Mouse (Mus musculus): ENCODE data around the gene Smim6. TPM values are rescaled to one million over a fixed set of nuclear protein-coding genes. Genes with fewer than 3 reads are reported as not detected.

Gene Smim6
- total and polyA plus RNA-seq, 3 experiments, result 1.2 to 3.8 TPM; not detected in 1

DNA sequence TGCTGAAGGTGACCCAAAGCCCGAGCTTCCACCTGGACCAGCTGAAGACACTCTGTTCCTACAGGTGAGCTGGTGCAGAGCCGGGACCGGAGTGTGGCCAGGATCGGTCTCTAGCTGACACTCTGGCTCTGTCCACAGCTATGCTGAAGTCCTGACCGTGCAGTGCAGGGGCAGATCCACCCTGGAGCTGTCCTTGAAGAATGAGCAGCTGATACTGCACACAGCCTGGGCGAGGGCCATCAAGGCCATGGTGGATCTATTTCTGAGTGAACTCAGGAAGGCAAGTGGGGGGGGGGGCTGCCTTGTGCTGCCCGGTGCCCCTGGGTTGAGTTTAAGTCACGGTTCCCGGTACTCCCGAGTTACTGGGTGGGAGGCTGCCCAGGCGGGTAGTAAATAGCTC is 25.4 kb upstream of the Smim6 start:
- DNase-seq (ENCODE audit: low read depth, low spot score), result no peak
- H3K27me3 ChIP-seq (ENCODE audit: control insufficient read depth in 1 of 2, insufficient read depth in 2 of 2, low read length in 2 of 2), result no peaks in the 10 kb centered on the region
- H3K9ac ChIP-seq (ENCODE audit: control insufficient read depth, low read depth, low read length, poor library complexity, severe bottlenecking), result no peak overlapping the region
- no peaks in the 10 kb centered on the region for H3K9me3 ChIP-seq (replicated peaks; ENCODE audit: insufficient read depth, low read length)
- no peaks in the 10 kb centered on the region for H3K36me3 ChIP-seq (ENCODE audit: control insufficient read depth in 1 of 2, insufficient read depth in 2 of 2, low read length in 2 of 2)
- H3K27ac ChIP-seq (ENCODE audit: control insufficient read depth, low read depth, low read length), result no peak overlapping the region
- no peaks in the 10 kb centered on the region for H3K79me2 ChIP-seq (ENCODE audit: control insufficient read depth, insufficient read depth, low read length, poor library complexity)
- no peak overlapping the region for H3K4me3 ChIP-seq (ENCODE audit: control insufficient read depth in 1 of 2, insufficient read depth in 1 of 2, low read depth in 2 of 2, low read length in 2 of 2)
- H3K4me1 ChIP-seq (ENCODE audit: control insufficient read depth in 1 of 2, insufficient read depth in 2 of 2, low read length in 2 of 2), result no peaks in the 10 kb centered on the region
- TF ChIP-seq ZKSCAN1 (IDR thresholded peaks at IDR 0.05; ENCODE audit: low read depth, low read length), result no peak

DNA sequence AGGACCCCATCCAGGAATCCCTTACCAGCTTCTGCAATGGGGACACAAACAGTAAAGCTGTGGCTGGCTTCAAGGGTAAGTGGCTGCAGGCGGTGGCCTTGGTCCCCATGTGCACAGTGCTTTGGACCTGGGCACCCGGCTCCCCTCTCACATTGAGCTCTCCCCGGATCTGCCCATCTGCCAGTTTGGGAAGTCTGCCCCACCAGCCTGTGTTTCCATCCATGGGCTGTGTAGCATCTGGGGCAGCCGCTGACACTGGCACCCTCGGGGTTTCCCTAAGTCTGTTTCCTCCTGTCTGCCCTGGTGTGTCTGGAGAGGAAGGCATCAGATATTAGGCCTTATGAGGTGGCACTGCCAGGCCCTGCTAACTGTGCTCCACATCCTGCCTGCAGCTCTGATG is 23.8 kb upstream of the Smim6 start:
- TF ChIP-seq MAFK (IDR thresholded peaks at IDR 0.05; ENCODE audit: borderline replicate concordance, low read depth, low read length), result no peak
- no peak for TF ChIP-seq KAT2A (conservative IDR thresholded peaks at IDR 0.05; ENCODE audit: low read depth, low read length)
- TF ChIP-seq ELF1 (IDR thresholded peaks at IDR 0.05; ENCODE audit: low read depth, low read length), result no peak
- no peak for TF ChIP-seq USF1 (IDR thresholded peaks at IDR 0.05; ENCODE audit: low read depth, low read length)
- no peak for TF ChIP-seq CHD1 (IDR thresholded peaks at IDR 0.05; ENCODE audit: low read depth, low read length)
- TF ChIP-seq SIN3A (IDR thresholded peaks at IDR 0.05; ENCODE audit: low read length), result no peak
- no peak for TF ChIP-seq SMC3 (IDR thresholded peaks at IDR 0.05; ENCODE audit: low read depth, low read length)
- TF ChIP-seq MYB (IDR thresholded peaks at IDR 0.05; ENCODE audit: low read depth, low read length), result no peak
- TF ChIP-seq NRF1 (IDR thresholded peaks at IDR 0.05; ENCODE audit: insufficient read depth, low read depth, low read length, poor library complexity, severe bottlenecking), result no peak
- no peak for TF ChIP-seq MAZ (IDR thresholded peaks at IDR 0.05; ENCODE audit: low read depth, low read length)
- no peak for TF ChIP-seq TCF12 (IDR thresholded peaks at IDR 0.05; ENCODE audit: low read depth, low read length)
- Histone ChIP-seq H3K27me3 (ENCODE audit: control insufficient read depth in 1 of 2, insufficient read depth in 2 of 2, low read length in 2 of 2) (no peaks in the 10 kb centered on the region), H3K36me3 (ENCODE audit: control insufficient read depth in 1 of 2, insufficient read depth in 2 of 2, low read length in 2 of 2) (no peaks in the 10 kb centered on the region), H3K9ac (ENCODE audit: control insufficient read depth, low read depth, low read length, poor library complexity, severe bottlenecking) (no peak overlapping the region), H3K4me3 (ENCODE audit: control insufficient read depth in 1 of 2, insufficient read depth in 1 of 2, low read depth in 2 of 2, low read length in 2 of 2) (no peak overlapping the region), H3K9me3 (replicated peaks; ENCODE audit: insufficient read depth, low read length) (no peaks in the 10 kb centered on the region), H3K4me1 (ENCODE audit: control insufficient read depth in 1 of 2, insufficient read depth in 2 of 2, low read length in 2 of 2) (no peaks in the 10 kb centered on the region), H3K79me2 (ENCODE audit: control insufficient read depth, insufficient read depth, low read length, poor library complexity) (no peaks in the 10 kb centered on the region), H3K27ac (ENCODE audit: control insufficient read depth, low read depth, low read length) (no peak overlapping the region)
- no peak for DNase-seq (ENCODE audit: low read depth, low spot score)

DNA sequence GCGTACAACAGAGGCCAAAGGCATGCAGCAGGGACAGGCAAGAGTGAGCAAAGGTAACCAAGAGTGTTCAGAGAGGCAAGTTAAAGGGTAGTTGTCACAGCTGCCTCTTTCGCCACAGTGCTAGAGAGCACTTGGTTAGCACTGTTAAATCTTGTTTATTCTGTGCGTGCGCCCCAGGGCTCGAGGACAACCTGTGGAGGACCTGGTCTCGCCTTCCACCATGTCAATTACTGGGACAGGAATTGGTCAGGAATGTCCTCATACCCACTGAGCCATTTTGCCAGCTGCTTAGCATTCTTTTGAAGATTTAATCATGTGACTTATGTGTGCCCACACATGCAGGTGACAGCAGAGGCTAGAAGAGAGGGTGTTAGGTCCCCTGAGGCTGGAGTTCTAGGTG is 22.7 kb upstream of the Smim6 start:
- H3K9me3 ChIP-seq (replicated peaks; ENCODE audit: insufficient read depth, low read length), result no peaks in the 10 kb centered on the region
- H3K27me3 ChIP-seq (ENCODE audit: control insufficient read depth in 1 of 2, insufficient read depth in 2 of 2, low read length in 2 of 2), result no peaks in the 10 kb centered on the region
- H3K4me1 ChIP-seq (ENCODE audit: control insufficient read depth in 1 of 2, insufficient read depth in 2 of 2, low read length in 2 of 2), result no peaks in the 10 kb centered on the region
- TF ChIP-seq NRF1 (IDR thresholded peaks at IDR 0.05; ENCODE audit: insufficient read depth, low read depth, low read length, poor library complexity, severe bottlenecking) (no peak), EP300 (IDR thresholded peaks at IDR 0.05; ENCODE audit: low read depth in 1 of 2, low read length in 2 of 2) (no peak), ZKSCAN1 (IDR thresholded peaks at IDR 0.05; ENCODE audit: low read depth, low read length) (no peak), MXI1 (IDR thresholded peaks at IDR 0.05; ENCODE audit: low read depth, low read length) (no peak), ZNF384 (IDR thresholded peaks at IDR 0.05; ENCODE audit: low read depth, low read length) (no peak), GABPA (IDR thresholded peaks at IDR 0.05; ENCODE audit: low read depth, low read length) (no peak), CHD1 (IDR thresholded peaks at IDR 0.05; ENCODE audit: low read depth, low read length) (no peak), NELFE (IDR thresholded peaks at IDR 0.05; ENCODE audit: low read depth, low read length) (no peak), TBP (IDR thresholded peaks at IDR 0.05; ENCODE audit: low read depth, low read length) (no peak), RCOR1 (IDR thresholded peaks at IDR 0.05; ENCODE audit: low read depth, low read length) (no peak), CTCF (IDR thresholded peaks at IDR 0.05 in 2 of 3, conservative IDR thresholded peaks at IDR 0.05 in 1 of 3; ENCODE audit: control insufficient read depth in 1 of 3, insufficient read depth in 1 of 3, low read depth in 2 of 3, low read length in 3 of 3, poor library complexity in 1 of 3, severe bottlenecking in 1 of 3) (no peak), KAT2A (conservative IDR thresholded peaks at IDR 0.05; ENCODE audit: low read depth, low read length) (no peak)
- H3K9ac ChIP-seq (ENCODE audit: control insufficient read depth, low read depth, low read length, poor library complexity, severe bottlenecking), result no peak overlapping the region
- DNase-seq (ENCODE audit: low read depth, low spot score), result no peak
- H3K36me3 ChIP-seq (ENCODE audit: control insufficient read depth in 1 of 2, insufficient read depth in 2 of 2, low read length in 2 of 2), result no peaks in the 10 kb centered on the region
- H3K79me2 ChIP-seq (ENCODE audit: control insufficient read depth, insufficient read depth, low read length, poor library complexity), result no peaks in the 10 kb centered on the region
- no peak overlapping the region for H3K4me3 ChIP-seq (ENCODE audit: control insufficient read depth in 1 of 2, insufficient read depth in 1 of 2, low read depth in 2 of 2, low read length in 2 of 2)
- H3K27ac ChIP-seq (ENCODE audit: control insufficient read depth, low read depth, low read length), result no peak overlapping the region

All from MEL (cell line).